Mouse (Mus musculus) limb, embryonic 11.5 days (tissue): ENCODE results near the gene Gng7. TPM values are rescaled to one million over a fixed set of nuclear protein-coding genes. Genes with fewer than 3 reads are reported as not detected.
"Not testable (repeated sequence)": the region's sequence is repeated elsewhere in the genome, so short reads cannot be mapped to it uniquely, and the experiment has no call there.

Experiments used
- ATAC-seq: fragments of 200-750 bp; cut with Nextera tagmentation; 2 replicates; pipeline ENCODE4 v1.8.0; 2017; ENCODE audit warnings: low read depth; ENCODE audit not compliant: insufficient number of reproducible peaks, low FRiP score, low TSS enrichment
- DNase-seq: peaks from one replicate; pipeline ENCODE4 v3.0.0-alpha.2; 2015; ENCODE audit warnings: low spot score
- H3K27ac ChIP-seq: fragments of 300-500 bp; sonication (generic); replicated peaks from 2 replicates; pipeline ENCODE4 v1.5.1; 2014; ENCODE audit warnings: low read depth, mild to moderate bottlenecking, low read length
- H3K27me3 ChIP-seq: fragments of 300-500 bp; sonication (generic); 2 replicates; pipeline ENCODE4 v1.6.1; 2014; ENCODE audit warnings: mild to moderate bottlenecking, low read length, mixed read lengths; ENCODE audit not compliant: control insufficient read depth, insufficient read depth
- H3K36me3 ChIP-seq: fragments of 300-500 bp; sonication (generic); 2 replicates; pipeline ENCODE4 v1.6.1; 2014; ENCODE audit warnings: mild to moderate bottlenecking, low read length, moderate library complexity, mixed read lengths; ENCODE audit not compliant: control insufficient read depth, insufficient read depth
- H3K4me1 ChIP-seq: fragments of 300-500 bp; sonication (generic); 2 replicates; pipeline ENCODE4 v1.6.1; 2014; ENCODE audit warnings: low read length, mixed read lengths; ENCODE audit not compliant: control insufficient read depth, insufficient read depth
- H3K4me2 ChIP-seq: fragments of 300-500 bp; sonication (generic); 2 replicates; pipeline ENCODE4 v1.6.1; 2014; ENCODE audit warnings: low read depth, mild to moderate bottlenecking, moderate library complexity; ENCODE audit not compliant: severe bottlenecking
- H3K4me3 ChIP-seq: fragments of 300-500 bp; sonication (generic); 2 replicates; pipeline ENCODE4 v1.5.1; 2014; ENCODE audit warnings: low read depth, low read length
- H3K9ac ChIP-seq: fragments of 300-500 bp; sonication (generic); 2 replicates; pipeline ENCODE4 v1.6.1; 2014; ENCODE audit warnings: mild to moderate bottlenecking, low read length
- H3K9me3 ChIP-seq: fragments of 300-500 bp; sonication (generic); 2 replicates; pipeline ENCODE4 v1.6.1; 2016; ENCODE audit warnings: low read length; ENCODE audit not compliant: control insufficient read depth
- WGBS: fragments of 180-500 bp; shearing (Covaris S2); extraction: QIAGEN DNeasy Blood & Tissue Kit; methylation state at CpG from one replicate; pipeline ENCODE4 v1.1.7; 2014; 5-methylcytosine and 5-hydroxymethylcytosine counted together
- polyA plus RNA-seq: library from polyadenylated mRNA; unstranded; fragments of >200 nt; fragmentation: Nextera tagmentation; extraction: Ambion mirVana; gene quantifications from 2 replicates; pipeline ENCODE4 v1.2.1, GENCODE M21; 2014

Gng7 gene
- polyA plus RNA-seq, result 4.6 and 4.8 TPM in 2 replicates

DNA sequence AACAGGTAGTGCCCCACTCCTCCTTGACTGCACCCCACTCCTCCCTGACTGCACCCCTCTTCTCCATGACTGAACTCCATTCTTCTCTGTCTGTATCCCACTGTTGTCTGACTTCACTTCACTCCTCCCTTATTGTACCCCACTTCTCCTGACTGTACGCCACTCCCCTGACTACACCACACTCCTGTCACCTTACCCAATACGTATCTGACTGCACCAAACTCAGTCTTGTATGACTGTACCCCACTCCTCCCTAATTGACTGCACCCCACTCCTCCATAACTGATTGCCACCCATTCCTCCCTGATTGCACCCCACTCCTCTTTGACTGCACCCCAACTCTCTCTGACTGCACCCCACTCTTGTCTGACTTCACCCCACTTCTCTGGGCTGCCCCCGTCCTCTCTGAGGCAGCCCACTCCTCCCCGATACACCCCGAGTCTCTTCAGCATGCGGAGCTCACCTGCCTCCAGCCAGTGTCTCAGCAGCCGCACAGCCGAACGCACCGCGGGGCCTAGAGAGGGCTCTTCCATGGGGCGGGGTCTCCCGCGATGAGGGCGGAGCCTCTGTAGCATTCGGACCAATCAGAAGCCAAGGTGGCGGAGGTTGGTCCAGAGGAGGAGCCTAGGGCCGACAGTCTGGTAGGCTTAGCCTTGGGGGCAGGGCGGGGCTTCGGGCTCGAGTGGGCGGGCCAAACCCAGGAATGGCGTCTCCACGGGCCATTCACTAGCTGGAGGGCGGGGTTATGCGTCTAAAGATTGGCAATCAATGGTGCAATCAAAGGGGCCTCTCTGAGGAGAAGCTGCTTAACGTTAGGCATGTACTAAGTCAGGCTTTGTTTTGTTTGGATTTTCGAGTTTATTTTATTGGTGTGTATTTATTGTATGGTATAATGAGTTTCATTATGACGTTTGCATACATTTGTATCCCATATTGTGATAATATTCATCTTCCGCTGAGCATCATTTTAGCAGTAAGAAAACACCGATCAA is at the start of gene Gng7:
TSS of gene Gng7 (minus strand) at position 553 of the 992 bp plus-strand sequence.
- H3K4me1 ChIP-seq, result no peaks in the 10 kb centered on the region
- 11% methylated on average over 31 of the region's 31 CpGs for WGBS
- H3K36me3 ChIP-seq, result no peaks in the 10 kb centered on the region
- ATAC-seq, result peak; percentile 95
- H3K9me3 ChIP-seq, result no peaks in the 10 kb centered on the region
- H3K4me2 ChIP-seq, result peak within 1 kb of the TSS; percentile 58
- H3K27me3 ChIP-seq, result no peaks in the 10 kb centered on the region
- peak within 1 kb of the TSS; percentile 32 for H3K4me3 ChIP-seq
- H3K9ac ChIP-seq, result peak within 1 kb of the TSS; percentile 22; the same call in 1 of the 2 replicates
- H3K27ac ChIP-seq, result no peak within 1 kb of the TSS
- DNase-seq, result peak; percentile 97

- H3K27me3 ChIP-seq, H3K9me3 ChIP-seq, H3K27ac ChIP-seq, ATAC-seq, H3K36me3 ChIP-seq, H3K4me1 ChIP-seq, DNase-seq, H3K4me2 ChIP-seq, H3K4me3 ChIP-seq, H3K9ac ChIP-seq: not testable (repeated sequence)
- WGBS, result 89% methylated on average over 8 of the region's 8 CpGs
Observed at GRCm38 (mm10) chr10:81064519-81064918, 49.8 kb upstream of the Gng7 start.

GRCm38 (mm10) chr10:81062710-81063109 is 48.0 kb upstream of the Gng7 start:
- H3K27me3 ChIP-seq, result no peaks in the 10 kb centered on the region
- no peaks in the 10 kb centered on the region for H3K9me3 ChIP-seq
- DNase-seq (no peak), ATAC-seq (no peak)
- no peak overlapping the region for H3K4me2 ChIP-seq
- H3K4me1 ChIP-seq, result peaks cover 8% of the 10 kb centered on the region
- WGBS, result 70% methylated on average over 4 of the region's 4 CpGs
- H3K27ac ChIP-seq, result no peak overlapping the region
- H3K4me3 ChIP-seq, result no peak overlapping the region
- H3K9ac ChIP-seq, result no peak overlapping the region
- H3K36me3 ChIP-seq, result 0 out of 2 replicates have a peak, but pooled peaks cover 2% of the 10 kb centered on the region

DNA sequence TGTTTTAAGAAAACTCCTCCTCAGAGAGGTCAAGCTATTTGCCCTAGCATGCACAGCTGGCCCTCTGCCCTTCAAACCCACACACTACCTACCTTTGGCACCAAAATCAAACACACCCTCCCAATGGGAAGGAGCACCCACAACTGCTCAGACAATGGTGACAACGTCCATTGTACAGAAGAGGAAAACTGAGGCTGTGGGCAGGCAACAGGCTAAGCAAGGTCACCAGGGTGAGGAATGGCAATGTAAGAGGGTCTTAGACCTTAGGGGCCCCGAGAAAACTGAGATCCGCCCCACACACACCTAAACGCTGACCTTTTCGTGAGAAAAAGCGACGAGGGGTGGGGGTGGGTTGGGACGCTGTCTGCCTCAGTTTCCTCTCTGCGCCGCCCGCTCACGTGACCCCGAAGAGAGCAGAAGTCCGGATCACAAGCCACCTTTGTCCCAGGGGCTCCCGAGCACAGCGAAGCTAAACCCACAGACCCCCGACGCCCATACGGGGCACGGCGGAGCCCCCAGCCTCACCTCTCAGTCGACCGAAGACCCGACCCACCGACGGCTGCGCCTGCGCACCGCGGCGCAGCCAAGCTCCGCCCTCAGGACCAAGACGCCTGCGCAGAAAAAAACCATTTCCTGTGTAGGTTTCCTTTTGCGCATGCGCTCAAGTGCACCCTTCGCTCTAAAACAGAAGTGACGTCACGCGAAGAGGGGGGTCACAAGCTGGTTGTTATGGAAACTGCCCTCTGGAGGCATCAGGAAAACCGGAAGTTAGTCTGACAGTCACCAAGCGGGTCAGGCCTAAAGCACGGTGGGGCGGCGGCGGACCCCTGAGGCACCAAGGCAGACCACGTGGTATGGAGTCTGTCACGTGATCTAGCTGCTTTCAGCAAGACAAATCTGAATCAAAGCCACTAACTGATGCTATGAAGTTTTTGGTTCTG is 45.1 kb upstream of the Gng7 start, which contains the start of gene Sgta:
TSS of gene Sgta (minus strand) at position 579 of the 941 bp plus-strand sequence.
- Histone ChIP-seq H3K4me3 (peak within 1 kb of the TSS; percentile 76), H3K4me1 (peaks cover 10% of the 10 kb centered on the region), H3K27me3 (no peaks in the 10 kb centered on the region), H3K4me2 (peak within 1 kb of the TSS; percentile 48), H3K9me3 (no peaks in the 10 kb centered on the region), H3K36me3 (peaks cover 2% of the 10 kb centered on the region; the same call in 1 of the 2 replicates), H3K27ac (no peak within 1 kb of the TSS), H3K9ac (peak within 1 kb of the TSS; percentile 68)
- WGBS, result under 1% methylated on average over 46 of the region's 48 CpGs
- ATAC-seq, result peak; percentile 89
- DNase-seq, result peak; percentile 100

- H3K9ac ChIP-seq, result no peak overlapping the region
Observed at GRCm38 (mm10) chr10:81058896-81059295, 44.2 kb upstream of the Gng7 start.

GRCm38 (mm10) chr10:81057406-81058130 is 42.8 kb upstream of the Gng7 start:
- Histone ChIP-seq H3K9ac (no peak overlapping the region), H3K9me3 (no peaks in the 10 kb centered on the region), H3K27me3 (no peaks in the 10 kb centered on the region), H3K4me1 (peaks cover 10% of the 10 kb centered on the region), H3K27ac (no peak overlapping the region), H3K4me3 (no peak overlapping the region), H3K4me2 (0 out of 2 replicates have a peak overlapping the region, but pooled peaks have one; percentile 4), H3K36me3 (peaks cover 4% of the 10 kb centered on the region; the same call in 1 of the 2 replicates)
- ATAC-seq (no peak), DNase-seq (no peak)
- WGBS, result 94% methylated on average over 23 of the region's 23 CpGs

More at GRCm38 (mm10) chr10:81058896-81059295, 44.2 kb upstream of the Gng7 start:
- Histone ChIP-seq H3K36me3 (peaks cover 2% of the 10 kb centered on the region; the same call in 1 of the 2 replicates), H3K4me2 (peak overlapping the region; percentile 48), H3K27ac (no peak overlapping the region), H3K9me3 (no peaks in the 10 kb centered on the region), H3K4me1 (peaks cover 10% of the 10 kb centered on the region), H3K27me3 (no peaks in the 10 kb centered on the region), H3K4me3 (peak overlapping the region; percentile 76; the same call in 1 of the 2 replicates)
- 89% methylated on average over 6 of the region's 6 CpGs for WGBS
- no peak for DNase-seq
- no peak for ATAC-seq

- ATAC-seq, H3K4me3 ChIP-seq, H3K9ac ChIP-seq, H3K4me2 ChIP-seq, H3K9me3 ChIP-seq, H3K27ac ChIP-seq, DNase-seq, H3K27me3 ChIP-seq: not testable (repeated sequence)
- WGBS, result 80% methylated on average over 11 of the region's 11 CpGs
- Histone ChIP-seq H3K36me3 (peaks cover 15% of the 10 kb centered on the region), H3K4me1 (peaks cover 10% of the 10 kb centered on the region)
Observed at GRCm38 (mm10) chr10:81055802-81056340, 41.1 kb upstream of the Gng7 start.
